Mouse (Mus musculus): ENCODE measurements around the gene Ino80d. TPM values are rescaled to one million over a fixed set of nuclear protein-coding genes. Genes with fewer than 3 reads are reported as not detected.

Ino80d gene
- polyA plus RNA-seq, 1 experiment from 2014 or later = 4.9 TPM

DNA sequence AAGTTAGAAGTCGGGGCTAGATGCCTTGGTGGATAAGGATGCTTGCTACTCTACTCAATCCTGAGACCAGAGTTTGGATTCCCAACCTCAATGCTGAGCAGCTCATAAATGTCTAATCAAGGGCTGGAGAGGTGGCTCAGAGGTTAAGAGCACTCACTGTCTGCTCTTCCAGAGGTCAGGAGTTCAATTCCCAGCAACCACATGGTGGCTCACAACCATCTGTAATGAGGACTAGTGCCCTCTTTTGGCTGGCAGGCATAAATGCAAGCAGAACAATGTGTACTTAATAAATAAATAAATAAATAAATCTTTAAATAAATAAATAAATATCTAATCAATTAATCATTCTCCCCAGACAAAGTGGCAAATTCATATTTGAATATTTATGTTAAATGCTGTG is 25.9 kb downstream of the Ino80d start:
- Histone ChIP-seq H3K36me3 (ENCODE audit: control insufficient read depth, insufficient read depth) (peaks cover 36% of the 10 kb centered on the region), H3K27me3 (ENCODE audit: control insufficient read depth, insufficient read depth, low read depth, low read length) (no peaks in the 10 kb centered on the region), H3K27ac (ENCODE audit: low read length) (no peak overlapping the region), H3K4me1 (ENCODE audit: control insufficient read depth, low read depth, low read length) (no peaks in the 10 kb centered on the region), H3K4me3 (ENCODE audit: low read depth, low read length) (no peak overlapping the region), H3K4me2 (ENCODE audit: low read depth, low read length) (no peak overlapping the region), H3K9me3 (replicated peaks; ENCODE audit: control insufficient read depth, low read length) (no peaks in the 10 kb centered on the region), H3K9ac (ENCODE audit: low read depth, low read length) (no peak overlapping the region)
- WGBS (ENCODE audit: insufficient replicate concordance) = 100% methylated on average over 1 of the region's 1 CpGs
- no peak for ATAC-seq (ENCODE audit: low read depth)

DNA sequence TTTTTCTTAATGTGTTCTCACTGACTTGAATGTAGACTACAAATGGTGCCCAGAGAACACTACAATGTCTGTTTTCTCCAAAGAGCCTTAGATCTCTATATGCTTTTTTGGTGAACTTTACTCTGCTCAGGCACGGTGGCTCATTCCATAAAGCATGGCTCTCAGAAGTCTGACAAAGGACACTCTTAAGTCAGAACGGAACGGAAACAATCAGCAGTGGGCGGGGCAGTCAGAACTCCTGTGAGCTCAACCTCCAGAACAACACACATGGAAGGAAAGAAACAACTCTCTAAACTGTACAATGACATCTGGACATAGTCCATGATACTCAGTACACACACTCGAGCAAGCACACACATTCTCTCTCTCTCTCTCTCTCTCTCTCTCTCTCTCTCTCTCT is 34.2 kb downstream of the Ino80d start:
- Histone ChIP-seq H3K4me3 (ENCODE audit: low read depth, low read length) (no peak overlapping the region), H3K4me1 (ENCODE audit: control insufficient read depth, low read depth, low read length) (no peaks in the 10 kb centered on the region; the same call in 1 of the 2 replicates), H3K27ac (ENCODE audit: low read length) (no peak overlapping the region), H3K27me3 (ENCODE audit: control insufficient read depth, insufficient read depth, low read depth, low read length) (no peaks in the 10 kb centered on the region), H3K9ac (ENCODE audit: low read depth, low read length) (no peak overlapping the region), H3K36me3 (ENCODE audit: control insufficient read depth, insufficient read depth) (peaks cover 9% of the 10 kb centered on the region), H3K9me3 (replicated peaks; ENCODE audit: control insufficient read depth, low read length) (no peaks in the 10 kb centered on the region), H3K4me2 (ENCODE audit: low read depth, low read length) (no peak overlapping the region)
- no peak for ATAC-seq (ENCODE audit: low read depth)
- WGBS (ENCODE audit: insufficient replicate concordance) = 65% methylated on average over 5 of the region's 5 CpGs

DNA sequence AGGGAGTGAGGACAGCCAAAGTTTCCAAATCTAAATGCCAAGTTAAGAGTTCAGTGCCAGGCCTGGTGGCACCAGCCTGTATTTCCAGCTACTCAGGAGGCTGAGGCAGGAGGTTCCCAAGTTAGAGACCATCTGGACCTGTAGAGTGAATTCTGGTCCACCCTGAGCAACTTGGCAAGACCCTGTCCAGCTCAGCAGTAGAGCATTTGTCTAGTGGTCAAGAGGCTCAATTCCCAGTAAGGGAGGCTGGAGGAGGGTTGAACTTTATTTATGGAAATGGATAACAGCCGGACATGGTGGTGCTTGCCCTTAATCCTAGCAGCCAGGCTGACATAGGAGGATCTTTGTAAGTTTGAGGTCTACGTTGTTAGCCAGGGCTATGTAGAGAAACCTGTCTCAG is 38.1 kb downstream of the Ino80d start:
- no peak for ATAC-seq (ENCODE audit: low read depth)
- Histone ChIP-seq H3K4me1 (ENCODE audit: control insufficient read depth, low read depth, low read length) (no peaks in the 10 kb centered on the region; the same call in 1 of the 2 replicates), H3K27me3 (ENCODE audit: control insufficient read depth, insufficient read depth, low read depth, low read length) (no peaks in the 10 kb centered on the region), H3K4me3 (ENCODE audit: low read depth, low read length) (no peak overlapping the region), H3K9ac (ENCODE audit: low read depth, low read length) (no peak overlapping the region), H3K4me2 (ENCODE audit: low read depth, low read length) (no peak overlapping the region), H3K9me3 (replicated peaks; ENCODE audit: control insufficient read depth, low read length) (no peaks in the 10 kb centered on the region), H3K27ac (ENCODE audit: low read length) (no peak overlapping the region), H3K36me3 (ENCODE audit: control insufficient read depth, insufficient read depth) (peaks cover 21% of the 10 kb centered on the region)
- WGBS (ENCODE audit: insufficient replicate concordance) = 74% methylated on average over 2 of the region's 2 CpGs

DNA sequence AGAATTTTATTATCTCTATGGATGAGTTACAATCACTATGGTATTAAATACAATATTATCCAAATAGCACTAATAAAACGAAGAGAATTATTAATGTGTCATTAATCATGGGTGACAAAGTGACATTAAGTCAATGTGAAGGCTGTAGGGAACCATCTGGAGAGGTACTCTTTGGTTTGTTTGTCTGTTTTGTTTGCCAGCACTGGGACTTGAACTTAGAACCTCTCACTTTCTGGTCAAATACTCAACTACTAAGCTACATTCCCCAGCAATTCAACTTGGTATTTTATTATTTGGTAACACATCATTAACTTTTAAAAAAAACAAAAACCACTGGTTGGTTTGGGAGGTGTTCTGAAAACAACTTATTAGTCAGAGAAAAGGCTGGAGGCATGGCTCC is 43.1 kb downstream of the Ino80d start:
- Histone ChIP-seq H3K4me3 (ENCODE audit: low read depth, low read length) (no peak overlapping the region), H3K4me1 (ENCODE audit: control insufficient read depth, low read depth, low read length) (no peaks in the 10 kb centered on the region), H3K9me3 (replicated peaks; ENCODE audit: control insufficient read depth, low read length) (no peaks in the 10 kb centered on the region), H3K36me3 (ENCODE audit: control insufficient read depth, insufficient read depth) (peaks cover 24% of the 10 kb centered on the region), H3K27me3 (ENCODE audit: control insufficient read depth, insufficient read depth, low read depth, low read length) (no peaks in the 10 kb centered on the region), H3K4me2 (ENCODE audit: low read depth, low read length) (no peak overlapping the region), H3K9ac (ENCODE audit: low read depth, low read length) (no peak overlapping the region), H3K27ac (ENCODE audit: low read length) (no peak overlapping the region)
- ATAC-seq (ENCODE audit: low read depth) = no peak
- WGBS (ENCODE audit: insufficient replicate concordance) = 73% methylated on average over 1 of the region's 1 CpGs

DNA sequence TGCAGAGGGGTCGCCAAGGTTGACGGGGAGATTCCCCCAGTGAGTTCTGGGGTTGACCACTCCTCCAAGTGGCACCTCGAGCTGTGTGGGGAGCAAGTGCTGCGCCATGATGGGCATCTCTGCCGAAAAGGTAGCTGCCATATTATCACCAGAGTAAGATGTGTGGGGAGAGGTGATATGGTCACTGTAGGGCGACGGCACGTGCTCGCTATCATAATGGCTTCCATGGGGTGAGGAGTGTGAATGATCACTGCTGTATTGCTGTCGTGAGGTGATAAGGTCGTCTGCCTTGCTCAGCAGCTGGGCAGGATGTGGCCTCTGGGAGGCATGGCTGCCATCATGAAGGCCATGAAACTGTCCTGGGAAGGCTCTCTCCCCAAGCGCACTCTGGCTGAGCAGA is 56.1 kb downstream of the Ino80d start:
- H3K27ac ChIP-seq (ENCODE audit: low read length) = no peak overlapping the region
- no peak overlapping the region for H3K4me2 ChIP-seq (ENCODE audit: low read depth, low read length)
- H3K9me3 ChIP-seq (replicated peaks; ENCODE audit: control insufficient read depth, low read length) = no peaks in the 10 kb centered on the region
- ATAC-seq (ENCODE audit: low read depth) = peak; percentile 71
- H3K9ac ChIP-seq (ENCODE audit: low read depth, low read length) = no peak overlapping the region
- peaks cover 37% of the 10 kb centered on the region for H3K36me3 ChIP-seq (ENCODE audit: control insufficient read depth, insufficient read depth)
- H3K4me3 ChIP-seq (ENCODE audit: low read depth, low read length) = no peak overlapping the region
- H3K4me1 ChIP-seq (ENCODE audit: control insufficient read depth, low read depth, low read length) = no peaks in the 10 kb centered on the region; the same call in 1 of the 2 replicates
- H3K27me3 ChIP-seq (ENCODE audit: control insufficient read depth, insufficient read depth, low read depth, low read length) = no peaks in the 10 kb centered on the region
- 46% methylated on average over 12 of the region's 12 CpGs for WGBS (ENCODE audit: insufficient replicate concordance)

DNA sequence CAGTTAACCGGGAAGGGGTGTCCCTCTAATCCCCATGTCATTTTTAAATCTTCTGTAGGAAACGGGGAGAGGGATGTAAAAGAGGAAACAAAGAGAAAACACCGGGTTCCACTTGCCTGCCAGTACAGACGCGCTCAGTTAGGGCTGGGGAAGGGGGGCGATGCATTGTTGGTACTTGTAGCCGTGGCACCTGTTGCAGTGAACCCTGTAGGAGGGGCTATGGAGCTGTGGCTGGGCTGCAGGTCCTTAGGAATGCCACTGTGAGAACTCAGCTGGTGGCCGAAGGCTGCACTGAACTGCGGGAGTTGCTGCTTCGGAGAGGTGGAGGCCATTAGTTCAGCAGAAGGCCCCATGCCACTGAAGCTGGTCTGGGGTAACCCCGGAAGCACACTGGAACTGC is 56.6 kb downstream of the Ino80d start:
- Histone ChIP-seq H3K9me3 (replicated peaks; ENCODE audit: control insufficient read depth, low read length) (no peaks in the 10 kb centered on the region), H3K4me3 (ENCODE audit: low read depth, low read length) (no peak overlapping the region), H3K9ac (ENCODE audit: low read depth, low read length) (no peak overlapping the region), H3K4me2 (ENCODE audit: low read depth, low read length) (no peak overlapping the region), H3K27me3 (ENCODE audit: control insufficient read depth, insufficient read depth, low read depth, low read length) (no peaks in the 10 kb centered on the region), H3K36me3 (ENCODE audit: control insufficient read depth, insufficient read depth) (peaks cover 37% of the 10 kb centered on the region), H3K27ac (ENCODE audit: low read length) (no peak overlapping the region), H3K4me1 (ENCODE audit: control insufficient read depth, low read depth, low read length) (no peaks in the 10 kb centered on the region; the same call in 1 of the 2 replicates)
- 84% methylated on average over 11 of the region's 11 CpGs for WGBS (ENCODE audit: insufficient replicate concordance)
- ATAC-seq (ENCODE audit: low read depth) = no peak

DNA sequence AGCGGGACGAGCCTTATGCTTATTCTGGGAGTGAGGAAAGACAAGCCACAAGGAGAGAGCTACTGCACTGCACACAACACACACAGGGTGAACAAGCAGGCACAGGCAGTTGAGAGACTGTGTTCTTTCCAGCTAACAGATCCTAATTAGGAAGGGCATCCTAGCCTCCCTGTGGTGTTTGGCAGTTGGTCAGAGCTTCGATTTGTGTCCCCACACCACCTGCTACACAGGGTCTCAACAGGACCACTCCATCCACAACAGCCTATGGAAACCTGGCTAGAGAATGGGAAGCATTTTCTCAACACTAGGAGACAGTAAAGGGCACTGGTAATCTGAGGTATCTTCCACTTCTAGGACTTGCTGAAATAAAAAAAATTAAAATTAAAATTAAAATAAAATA is 57.1 kb downstream of the Ino80d start:
- no peaks in the 10 kb centered on the region for H3K9me3 ChIP-seq (replicated peaks; ENCODE audit: control insufficient read depth, low read length)
- no peak overlapping the region for H3K9ac ChIP-seq (ENCODE audit: low read depth, low read length)
- no peak overlapping the region for H3K4me2 ChIP-seq (ENCODE audit: low read depth, low read length)
- H3K36me3 ChIP-seq (ENCODE audit: control insufficient read depth, insufficient read depth) = peaks cover 36% of the 10 kb centered on the region
- H3K4me3 ChIP-seq (ENCODE audit: low read depth, low read length) = no peak overlapping the region
- no peaks in the 10 kb centered on the region; the same call in 1 of the 2 replicates for H3K4me1 ChIP-seq (ENCODE audit: control insufficient read depth, low read depth, low read length)
- H3K27ac ChIP-seq (ENCODE audit: low read length) = no peak overlapping the region
- no peak for ATAC-seq (ENCODE audit: low read depth)
- no peaks in the 10 kb centered on the region for H3K27me3 ChIP-seq (ENCODE audit: control insufficient read depth, insufficient read depth, low read depth, low read length)
- whole genome bisulfite sequencing (ENCODE audit: insufficient replicate concordance) = 78% methylated on average over 3 of the region's 3 CpGs

DNA sequence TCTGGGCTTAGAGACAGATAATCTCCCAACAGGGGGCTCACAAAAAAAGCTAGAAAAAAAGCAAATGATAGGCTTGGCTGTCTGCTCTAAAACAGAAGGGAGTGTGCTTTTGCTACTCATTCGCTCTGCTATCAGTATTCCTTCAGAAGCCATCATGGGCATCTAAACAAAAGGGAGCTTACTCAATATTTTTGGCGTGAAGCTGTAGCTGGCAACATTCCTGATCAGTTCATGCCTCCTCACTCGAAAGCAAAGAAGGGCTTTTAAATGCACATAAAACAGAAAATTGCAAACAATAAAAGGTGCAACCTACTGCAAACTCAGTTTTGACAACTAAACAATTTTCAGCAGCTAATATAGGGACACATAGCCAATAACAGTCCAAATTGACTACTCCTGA is 59.1 kb downstream of the Ino80d start:
- WGBS (ENCODE audit: insufficient replicate concordance) = 67% methylated on average over 3 of the region's 3 CpGs
- Histone ChIP-seq H3K9me3 (replicated peaks; ENCODE audit: control insufficient read depth, low read length) (no peaks in the 10 kb centered on the region), H3K27me3 (ENCODE audit: control insufficient read depth, insufficient read depth, low read depth, low read length) (no peaks in the 10 kb centered on the region), H3K9ac (ENCODE audit: low read depth, low read length) (no peak overlapping the region), H3K4me2 (ENCODE audit: low read depth, low read length) (no peak overlapping the region), H3K36me3 (ENCODE audit: control insufficient read depth, insufficient read depth) (peaks cover 25% of the 10 kb centered on the region), H3K27ac (ENCODE audit: low read length) (no peak overlapping the region), H3K4me1 (ENCODE audit: control insufficient read depth, low read depth, low read length) (no peaks in the 10 kb centered on the region; the same call in 1 of the 2 replicates), H3K4me3 (ENCODE audit: low read depth, low read length) (no peak overlapping the region)
- no peak for ATAC-seq (ENCODE audit: low read depth)

DNA sequence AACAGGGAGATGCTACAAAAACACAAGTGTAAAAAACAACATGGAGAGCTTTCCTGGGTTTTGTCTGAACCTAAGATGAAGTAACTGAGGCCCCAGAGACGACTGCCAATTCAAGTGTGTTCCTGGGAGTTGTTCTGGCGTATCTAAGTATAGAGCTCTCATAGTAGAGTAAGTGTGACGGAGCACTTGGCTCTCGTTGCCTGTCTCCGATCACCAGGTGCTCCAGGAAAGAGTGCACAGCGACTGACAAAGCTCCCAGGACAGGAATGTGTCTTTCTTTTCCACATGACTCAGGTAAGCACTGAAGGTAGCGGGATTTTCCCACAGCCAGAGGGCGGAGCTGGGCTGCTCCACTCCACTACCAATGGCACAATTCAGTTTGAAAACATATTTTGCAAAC is 63.6 kb downstream of the Ino80d start:
- no peak overlapping the region for H3K27ac ChIP-seq (ENCODE audit: low read length)
- H3K4me1 ChIP-seq (ENCODE audit: control insufficient read depth, low read depth, low read length) = no peaks in the 10 kb centered on the region
- H3K9ac ChIP-seq (ENCODE audit: low read depth, low read length) = no peak overlapping the region
- ATAC-seq (ENCODE audit: low read depth) = no peak
- H3K4me2 ChIP-seq (ENCODE audit: low read depth, low read length) = no peak overlapping the region
- no peak overlapping the region for H3K4me3 ChIP-seq (ENCODE audit: low read depth, low read length)
- H3K9me3 ChIP-seq (replicated peaks; ENCODE audit: control insufficient read depth, low read length) = no peaks in the 10 kb centered on the region
- WGBS (ENCODE audit: insufficient replicate concordance) = 74% methylated on average over 8 of the region's 8 CpGs
- no peaks in the 10 kb centered on the region for H3K27me3 ChIP-seq (ENCODE audit: control insufficient read depth, insufficient read depth, low read depth, low read length)
- no peaks in the 10 kb centered on the region; the same call in none of the 2 replicates for H3K36me3 ChIP-seq (ENCODE audit: control insufficient read depth, insufficient read depth)
